18 mouse cellular contexts compared by ENCODE assay signal in genomic region chr5:24639081-24639480, GRCm38 (mm10). TPM values are rescaled to one million over a fixed set of nuclear protein-coding genes. Genes with fewer than 3 reads are reported as not detected.
DNase-seq lines count a peak whose midpoint lies in the region; ATAC-seq and TF ChIP-seq lines count a peak whose summit lies in the region.
"Had no signal": no experiment of that assay in that cellular context is flagged by ENCODE, and none has a peak within 500 bp of the region (broad histone marks: within the 10 kb centered on the region; RNA-seq: fewer than 3 reads in every experiment).

No protein-coding gene starts in this region.

- no peak for DNase-seq in frontal cortex, postnatal 25 days (ENCODE audit: low spot score in 2 of 2)
- peak; percentile 34 to 56 for DNase-seq in left cerebral cortex, postnatal 14 days (ENCODE audit: low spot score in 2 of 2)
- no peak for DNase-seq in left cerebral cortex, adult 11 months (ENCODE audit: low spot score)
- peak; percentile 60 for DNase-seq in midbrain, postnatal 0 days (ENCODE audit: low spot score)
- no peak for DNase-seq in B cell, adult 2 months
- DNase-seq: cerebellum, adult 9-10 months; gastrocnemius, postnatal 25 days; liver, postnatal 0 days; right cerebral cortex, postnatal 25 days; thymus, postnatal 36 days had no signal

- H3K4me1 ChIP-seq in forebrain, embryonic 15.5 days = peaks cover 12% of the 10 kb centered on the region
- peaks cover 11% of the 10 kb centered on the region for H3K4me1 ChIP-seq in midbrain, postnatal 0 days (ENCODE audit: insufficient read depth, low read length)
- H3K4me1 ChIP-seq: embryonic facial prominence, embryonic 12.5 days had no signal

- intact Hi-C loops in left cerebral cortex, postnatal 14 days (cut with DNase I) = no loop called here

- H3K27me3 ChIP-seq in forebrain, embryonic 15.5 days = no peaks in the 10 kb centered on the region
- no peaks in the 10 kb centered on the region for H3K27me3 ChIP-seq in midbrain, postnatal 0 days (ENCODE audit: insufficient read depth, low read length)
- H3K27me3 ChIP-seq: embryonic facial prominence, embryonic 12.5 days had no signal

- H3K36me3 ChIP-seq in forebrain, embryonic 15.5 days = no peaks in the 10 kb centered on the region
- no peaks in the 10 kb centered on the region for H3K36me3 ChIP-seq in midbrain, postnatal 0 days (ENCODE audit: insufficient read depth, low read length)
- H3K36me3 ChIP-seq: embryonic facial prominence, embryonic 12.5 days had no signal

- peak; percentile 57; the same call in 1 of the 2 replicates for ATAC-seq in frontal cortex, adult (ENCODE audit: low TSS enrichment)
- peak; percentile 61 for ATAC-seq in forebrain, embryonic 15.5 days (replicated peaks)
- peak; percentile 62 for ATAC-seq in midbrain, postnatal 0 days (ENCODE audit: low FRiP score)
- ATAC-seq: intestine, embryonic 16.5 days; liver, postnatal 0 days had no signal

- no peak overlapping the region for H3K4me3 ChIP-seq in forebrain, embryonic 15.5 days
- H3K4me3 ChIP-seq in midbrain, postnatal 0 days (ENCODE audit: low read depth, low read length) = no peak overlapping the region
- H3K4me3 ChIP-seq: embryonic facial prominence, embryonic 12.5 days; erythroblast, embryonic 14.5 days; megakaryocyte, embryonic 14.5 days; myocyte had no signal

- TF ChIP-seq CTCF in midbrain, postnatal 0 days (IDR thresholded peaks at IDR 0.05) = no peak

- no peak overlapping the region for H3K9ac ChIP-seq in forebrain, embryonic 15.5 days (replicated peaks)
- H3K9ac ChIP-seq in midbrain, postnatal 0 days (replicated peaks; ENCODE audit: low read length, poor library complexity, severe bottlenecking) = no peak overlapping the region; the same call in 1 of the 2 replicates
- H3K9ac ChIP-seq: embryonic facial prominence, embryonic 12.5 days; liver, postnatal 0 days had no signal

- H3K9me3 ChIP-seq in forebrain, embryonic 15.5 days = no peaks in the 10 kb centered on the region
- H3K9me3 ChIP-seq in midbrain, postnatal 0 days (ENCODE audit: low read length) = no peaks in the 10 kb centered on the region
- H3K9me3 ChIP-seq: embryonic facial prominence, embryonic 12.5 days; megakaryocyte, embryonic 14.5 days had no signal

- H3K27ac ChIP-seq in forebrain, embryonic 15.5 days (replicated peaks) = peak overlapping the region; percentile 43; the same call in 1 of the 2 replicates
- H3K27ac ChIP-seq in midbrain, postnatal 0 days (ENCODE audit: low read depth, low read length) = peak overlapping the region; percentile 47
- H3K27ac ChIP-seq: embryonic facial prominence, embryonic 12.5 days; kidney, postnatal 0 days had no signal

- 63% methylated on average over 6 of the region's 6 CpGs for WGBS in forebrain, embryonic 15.5 days
- whole genome bisulfite sequencing in midbrain, postnatal 0 days = 53% methylated on average over 6 of the region's 6 CpGs

- no peak overlapping the region for H3K4me2 ChIP-seq in forebrain, embryonic 15.5 days (replicated peaks)
- H3K4me2 ChIP-seq in midbrain, postnatal 0 days (ENCODE audit: low read depth, low read length, poor library complexity, severe bottlenecking) = no peak overlapping the region
- H3K4me2 ChIP-seq: embryonic facial prominence, embryonic 12.5 days had no signal

RNA-seq across cellular contexts. Expression of gene Smarcd3, which starts 14.9 kb away (rescaled TPM):
- total RNA-seq in left cerebral cortex, postnatal 14 days (2021) = 100 to 1,000 TPM; 102 to 110 TPM
- 171 and 176 TPM in 2 replicates for polyA plus RNA-seq in forebrain, embryonic 15.5 days (2015; fragmentation: Nextera tagmentation; extraction: Ambion mirVana)
- total RNA-seq in midbrain, postnatal 0 days (2014; rRNA removed) = 279 and 347 TPM in 2 replicates
- 187 and 189 TPM in 2 replicates for polyA plus RNA-seq in midbrain, postnatal 0 days (2015; fragmentation: Nextera tagmentation; extraction: Ambion mirVana)
- polyA plus RNA-seq: erythroblast, embryonic 14.5 days had no signal

RNA-seq across cellular contexts. Expression of gene Nub1, which starts 46.3 kb away (rescaled TPM):
- total RNA-seq in left cerebral cortex, postnatal 14 days (2021) = 10 to 100 TPM; 67.5 to 73.9 TPM
- polyA plus RNA-seq in forebrain, embryonic 15.5 days (2015; fragmentation: Nextera tagmentation; extraction: Ambion mirVana) = 59.7 and 61.2 TPM in 2 replicates
- total RNA-seq in midbrain, postnatal 0 days (2014; rRNA removed) = 44.9 and 45.3 TPM in 2 replicates
- 45.1 and 45.9 TPM in 2 replicates for polyA plus RNA-seq in midbrain, postnatal 0 days (2015; fragmentation: Nextera tagmentation; extraction: Ambion mirVana)

RNA-seq across cellular contexts. Expression of gene Chpf2, which starts 52.5 kb away (rescaled TPM):
- total RNA-seq in left cerebral cortex, postnatal 14 days (2021) = 10 to 100 TPM; 65.1 to 73.8 TPM
- polyA plus RNA-seq in forebrain, embryonic 15.5 days (2015; fragmentation: Nextera tagmentation; extraction: Ambion mirVana) = 19.7 and 21.1 TPM in 2 replicates
- total RNA-seq in midbrain, postnatal 0 days (2014; rRNA removed) = 31.3 and 32.8 TPM in 2 replicates
- polyA plus RNA-seq in midbrain, postnatal 0 days (2015; fragmentation: Nextera tagmentation; extraction: Ambion mirVana) = 25.5 and 26.3 TPM in 2 replicates

Comparison
In these comparisons a context has a peak if more than half of its experiments do, and no peak if none do; other contexts are left out.
1. DNase-seq: peak in left cerebral cortex, postnatal 14 days (2 of 2) and midbrain, postnatal 0 days (single experiment); none in frontal cortex, postnatal 25 days (0 of 2), left cerebral cortex, adult 11 months (single experiment) and B cell, adult 2 months (0 of 2).
2. Peak in every context shown above with its lines, with median percentiles within 50 percentile points of each other: ATAC-seq.